Mouse (Mus musculus): Measurements from ENCODE around the gene Wdr19.
A peak's percentile ranks its signal among the peaks of the same experiment; 100 is the strongest.
"Not testable (repeated sequence)": the region's sequence is repeated elsewhere in the genome, so short reads cannot be mapped to it uniquely, and the experiment has no call there.

Wdr19 gene

GRCm38 (mm10) chr5:65194441-65194840, 5.1 kb upstream of the Wdr19 start:
- DNase-seq (ENCODE audit: low spot score), result no peak

GRCm38 (mm10) chr5:65204726-65205125, 5.2 kb downstream of the Wdr19 start:
- no peak for DNase-seq (ENCODE audit: low spot score)

- DNase-seq (ENCODE audit: low spot score), result peak; percentile 13
These were observed 13.8 kb downstream of the Wdr19 start for GRCm38 (mm10) chr5:65213321-65213720.

GRCm38 (mm10) chr5:65217305-65218269, 18.1 kb downstream of the Wdr19 start:
- no peak for DNase-seq (ENCODE audit: low spot score)

- no peak for DNase-seq (ENCODE audit: low spot score)
These were observed 21.5 kb downstream of the Wdr19 start for GRCm38 (mm10) chr5:65221037-65221436.

GRCm38 (mm10) chr5:65224056-65224455, 24.6 kb downstream of the Wdr19 start:
- DNase-seq (ENCODE audit: low spot score), result no peak

- DNase-seq (ENCODE audit: low spot score), result no peak
These were observed 31.9 kb downstream of the Wdr19 start for GRCm38 (mm10) chr5:65231289-65232003.

GRCm38 (mm10) chr5:65242740-65243139, 43.2 kb downstream of the Wdr19 start:
- peak; percentile 30 for DNase-seq (ENCODE audit: low spot score)

- no peak for DNase-seq (ENCODE audit: low spot score)
These were observed 47.8 kb downstream of the Wdr19 start for GRCm38 (mm10) chr5:65247296-65247695.

GRCm38 (mm10) chr5:65250185-65250855, 50.8 kb downstream of the Wdr19 start:
- DNase-seq (ENCODE audit: low spot score), result no peak

- DNase-seq (ENCODE audit: low spot score), result no peak
These were observed 58.5 kb downstream of the Wdr19 start for GRCm38 (mm10) chr5:65257910-65258505.

GRCm38 (mm10) chr5:65273966-65274365, 74.5 kb downstream of the Wdr19 start:
- DNase-seq (ENCODE audit: low spot score), result no peak

- no peak for DNase-seq (ENCODE audit: low spot score)
These were observed 79.7 kb downstream of the Wdr19 start for GRCm38 (mm10) chr5:65279133-65279651.

- DNase-seq (ENCODE audit: low spot score), result no peak
These were observed 81.7 kb downstream of the Wdr19 start for GRCm38 (mm10) chr5:65281216-65281615.

GRCm38 (mm10) chr5:65284171-65284570, 84.7 kb downstream of the Wdr19 start:
- DNase-seq (ENCODE audit: low spot score), result no peak

GRCm38 (mm10) chr5:65287751-65288701, 88.5 kb downstream of the Wdr19 start:
- DNase-seq (ENCODE audit: low spot score), result no peak

GRCm38 (mm10) chr5:65289009-65289408, 89.5 kb downstream of the Wdr19 start:
- DNase-seq (ENCODE audit: low spot score), result not testable (repeated sequence)

- no peak for DNase-seq (ENCODE audit: low spot score)
These were observed 94.1 kb downstream of the Wdr19 start for GRCm38 (mm10) chr5:65293627-65294026.

GRCm38 (mm10) chr5:65294270-65294669, 94.8 kb downstream of the Wdr19 start:
- no peak for DNase-seq (ENCODE audit: low spot score)

- DNase-seq (ENCODE audit: low spot score), result no peak
These were observed 98.9 kb downstream of the Wdr19 start for GRCm38 (mm10) chr5:65298167-65298950.
